Mouse (Mus musculus) adipocyte (in vitro differentiated cells): Measurements from ENCODE around the gene Spi1.
"Not testable (repeated sequence)": the region's sequence is repeated elsewhere in the genome, so short reads cannot be mapped to it uniquely, and the experiment has no call there.

Source experiments
- DNase-seq: peaks from one replicate; pipeline ENCODE4 v3.0.0-alpha.2; 2016; ENCODE audit warnings: low spot score

Gene Spi1

GRCm38 (mm10) chr2:91081775-91082695, at the start of gene Spi1:
Gene Spi1, plus strand, starts transcription at chr2:91082390.
- no peak for DNase-seq

- DNase-seq, result peak; percentile 33
Observed at GRCm38 (mm10) chr2:91033000-91033399, 49.2 kb upstream of the Spi1 start.

GRCm38 (mm10) chr2:91035385-91035784, 46.8 kb upstream of the Spi1 start, which contains the start of gene Rapsn:
Gene Rapsn, plus strand, starts transcription at chr2:91035620.
- DNase-seq, result no peak

- no peak for DNase-seq
Observed at GRCm38 (mm10) chr2:91041786-91042185, 40.4 kb upstream of the Spi1 start.

GRCm38 (mm10) chr2:91042651-91043398, 39.4 kb upstream of the Spi1 start:
- DNase-seq, result no peak

- DNase-seq, result no peak
Observed at GRCm38 (mm10) chr2:91044727-91045126, 37.5 kb upstream of the Spi1 start.

- not testable (repeated sequence) for DNase-seq
Observed at GRCm38 (mm10) chr2:91045805-91046204, 36.4 kb upstream of the Spi1 start.

- DNase-seq, result no peak
Observed at GRCm38 (mm10) chr2:91047359-91047758, 34.8 kb upstream of the Spi1 start.

GRCm38 (mm10) chr2:91051917-91052316, 30.3 kb upstream of the Spi1 start:
- DNase-seq, result no peak

- DNase-seq, result peak; percentile 36
Observed at GRCm38 (mm10) chr2:91052752-91053151, 29.4 kb upstream of the Spi1 start.

GRCm38 (mm10) chr2:91053181-91053933, 28.8 kb upstream of the Spi1 start:
- no peak for DNase-seq

- DNase-seq, result peak; percentile 95
Observed at GRCm38 (mm10) chr2:91053934-91054382, 28.2 kb upstream of the Spi1 start, which contains the start of gene Psmc3. Gene Psmc3, plus strand, starts transcription at chr2:91054009.

GRCm38 (mm10) chr2:91058435-91058834, 23.8 kb upstream of the Spi1 start:
- no peak for DNase-seq

GRCm38 (mm10) chr2:91059376-91059775, 22.8 kb upstream of the Spi1 start:
- DNase-seq, result no peak

GRCm38 (mm10) chr2:91060544-91061355, 21.4 kb upstream of the Spi1 start:
- DNase-seq, result peak; percentile 63

- peak; percentile 76 for DNase-seq
Observed at GRCm38 (mm10) chr2:91061849-91062481, 20.2 kb upstream of the Spi1 start.

GRCm38 (mm10) chr2:91062779-91063606, 19.2 kb upstream of the Spi1 start:
- DNase-seq, result no peak

GRCm38 (mm10) chr2:91064211-91064610, 18.0 kb upstream of the Spi1 start:
- no peak for DNase-seq

- DNase-seq, result peak; percentile 70
Observed at GRCm38 (mm10) chr2:91065544-91065943, 16.6 kb upstream of the Spi1 start.

- DNase-seq, result no peak
Observed at GRCm38 (mm10) chr2:91066455-91066854, 15.7 kb upstream of the Spi1 start.
